Mouse (Mus musculus) testis, adult 2 months (tissue): ENCODE measurements around the gene Noto.

Experiments used
- CTCF ChIP-seq: fragments of 200-500 bp; IDR thresholded peaks from 2 replicates; pipeline ENCODE4 v1.5.1; 2012; ENCODE audit warnings: low read depth, mild to moderate bottlenecking, inconsistent platforms, low read length, moderate library complexity; ENCODE audit not compliant: control insufficient read depth, insufficient read depth, insufficient replicate concordance
- POLR2A ChIP-seq: fragments of 200-500 bp; IDR thresholded peaks from 2 replicates; pipeline ENCODE4 v1.6.1; 2012; ENCODE audit warnings: low read depth, mild to moderate bottlenecking, inconsistent platforms, low read length, moderate library complexity; ENCODE audit not compliant: control insufficient read depth

- TF ChIP-seq CTCF (no peak), POLR2A (no peak)
Measured at GRCm38 (mm10) chr6:85388608-85389007, 35.1 kb upstream of the Noto start.
